Mouse (Mus musculus) cortical plate, adult 2 months (tissue): ENCODE measurements around the gene Bcam.

ENCODE experiments used
- CTCF ChIP-seq: fragments of 200-500 bp; IDR thresholded peaks from 2 replicates; pipeline ENCODE4 v1.5.1; 2011; ENCODE audit warnings: mild to moderate bottlenecking, control low read depth, low read length; ENCODE audit not compliant: insufficient read depth; ENCODE audit errors: extremely low read depth
- POLR2A ChIP-seq: fragments of 200-500 bp; IDR thresholded peaks from 2 replicates; pipeline ENCODE4 v1.6.1; 2011; ENCODE audit warnings: mild to moderate bottlenecking, low read length, control low read depth; ENCODE audit not compliant: insufficient read depth; ENCODE audit errors: extremely low read depth

DNA sequence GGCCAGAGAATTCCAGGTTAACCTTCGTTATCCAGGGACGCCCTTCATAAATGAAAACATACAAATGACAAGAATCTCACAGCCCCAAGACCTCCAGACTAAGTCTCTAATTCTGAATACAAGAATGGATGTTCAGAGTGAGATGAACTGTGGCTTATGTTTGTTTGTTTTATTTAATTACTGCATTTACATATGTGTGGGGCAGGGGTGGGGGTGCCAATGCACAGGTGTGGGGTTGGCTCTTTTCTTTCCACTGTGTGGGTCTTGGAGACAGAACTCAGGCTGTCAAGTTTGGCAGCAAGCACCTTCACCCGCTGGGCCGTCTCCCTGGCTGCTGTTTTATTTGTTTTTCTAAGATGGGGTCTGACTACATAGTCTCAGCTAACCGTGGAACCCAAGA is 28.3 kb downstream of the Bcam start:
- TF ChIP-seq CTCF (no peak), POLR2A (no peak)
